Mouse (Mus musculus): ENCODE data around the gene Eml1.
"Not testable (repeated sequence)": the region's sequence is repeated elsewhere in the genome, so short reads cannot be mapped to it uniquely, and the experiment has no call there.

Eml1 gene

DNA sequence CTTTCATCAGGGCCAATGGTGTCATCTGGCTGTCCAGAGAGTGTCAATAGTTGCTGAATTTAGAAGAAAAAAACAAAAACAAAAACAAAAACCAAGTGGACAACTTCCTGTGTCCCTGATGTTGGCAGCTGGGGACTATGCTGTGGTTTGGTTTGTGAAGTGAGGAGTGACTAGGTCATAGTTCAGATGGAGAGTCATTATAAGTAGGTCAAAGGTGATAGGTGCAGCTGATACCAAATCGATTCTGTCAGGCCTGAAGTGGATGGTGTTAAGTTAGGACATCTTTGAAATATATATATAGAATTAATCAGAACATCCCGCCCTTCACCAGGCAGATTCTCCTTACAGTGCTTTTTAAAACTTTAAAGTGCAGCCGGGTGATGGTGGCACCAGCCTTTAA, 103.7 kb downstream of the Eml1 start:
- no peak for DNase-seq (ENCODE audit: low read depth)

DNA sequence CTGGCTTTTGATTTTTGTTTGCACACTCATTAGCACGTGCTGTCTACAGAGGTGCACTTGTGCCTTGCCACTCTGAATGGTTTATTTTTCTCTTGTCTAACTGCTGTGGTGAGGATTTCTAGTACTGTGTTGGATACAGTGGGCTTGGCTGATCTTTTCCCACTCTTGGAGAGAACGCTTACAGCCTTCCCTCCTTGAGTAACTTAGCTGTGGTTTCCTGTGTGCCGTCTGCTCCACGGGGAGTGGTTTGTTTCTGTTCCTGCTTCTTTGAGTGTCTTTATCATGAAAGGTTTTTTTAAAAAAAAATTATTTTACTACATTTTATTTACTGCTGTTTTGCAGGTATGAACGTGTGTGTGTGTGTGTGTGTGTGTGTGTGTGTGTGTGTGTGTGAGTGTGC, 108.0 kb downstream of the Eml1 start:
- no peak for DNase-seq (ENCODE audit: low read depth)

DNA sequence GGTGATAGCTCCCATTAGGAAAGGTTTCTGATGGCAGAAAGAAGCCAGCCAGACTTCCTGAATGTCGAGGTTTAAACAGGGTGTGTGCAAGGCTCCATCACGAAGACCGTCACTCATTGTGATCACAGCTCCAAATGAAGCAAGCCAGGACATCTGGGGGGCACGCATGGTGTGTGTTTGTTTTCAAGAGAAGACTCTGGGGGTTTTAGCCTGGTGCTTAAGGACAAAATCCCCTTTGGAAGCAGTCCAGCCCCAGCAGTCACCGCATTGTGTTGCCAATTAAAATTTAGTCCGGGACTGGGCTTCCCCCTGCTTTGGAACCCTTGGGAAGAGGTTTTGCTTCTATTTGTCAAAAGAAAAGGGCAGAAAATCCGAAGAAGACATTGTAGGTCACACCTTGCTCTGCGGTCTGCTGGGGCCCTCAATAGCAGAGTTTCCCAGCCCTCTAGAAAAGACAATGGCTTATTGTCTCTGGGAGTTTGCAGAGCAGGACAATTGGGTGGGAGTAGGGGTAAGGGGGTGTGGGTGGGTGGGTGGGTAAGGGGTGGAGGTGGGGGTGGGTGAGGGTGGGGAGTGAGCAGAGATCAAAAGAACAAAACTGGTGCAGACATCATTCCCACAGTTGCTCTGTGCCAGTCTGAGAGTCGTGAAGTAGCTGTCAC, 110.1 kb downstream of the Eml1 start:
- no peak for DNase-seq (ENCODE audit: low read depth)

DNA sequence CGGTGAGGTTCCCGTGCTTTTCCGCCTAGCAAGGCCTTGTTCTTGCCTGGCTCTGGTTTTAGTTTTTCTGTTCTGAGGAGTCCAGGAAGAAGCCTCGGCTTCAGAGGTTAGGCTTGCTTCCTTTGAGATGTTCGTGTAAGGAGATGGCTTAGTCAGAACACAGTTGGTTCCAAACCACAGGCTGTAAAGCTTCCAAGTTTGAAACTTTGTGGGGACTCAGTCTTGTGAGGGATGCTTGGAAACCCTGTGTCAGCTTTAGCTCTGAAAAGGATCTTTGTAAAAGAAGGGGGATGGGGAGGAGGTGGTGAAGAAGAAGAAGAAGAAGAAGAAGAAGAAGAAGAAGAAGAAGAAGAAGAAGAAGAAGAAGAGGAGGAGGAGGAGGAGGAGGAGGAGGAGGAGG, 118.3 kb downstream of the Eml1 start:
- DNase-seq (ENCODE audit: low read depth): peak; percentile 97

DNA sequence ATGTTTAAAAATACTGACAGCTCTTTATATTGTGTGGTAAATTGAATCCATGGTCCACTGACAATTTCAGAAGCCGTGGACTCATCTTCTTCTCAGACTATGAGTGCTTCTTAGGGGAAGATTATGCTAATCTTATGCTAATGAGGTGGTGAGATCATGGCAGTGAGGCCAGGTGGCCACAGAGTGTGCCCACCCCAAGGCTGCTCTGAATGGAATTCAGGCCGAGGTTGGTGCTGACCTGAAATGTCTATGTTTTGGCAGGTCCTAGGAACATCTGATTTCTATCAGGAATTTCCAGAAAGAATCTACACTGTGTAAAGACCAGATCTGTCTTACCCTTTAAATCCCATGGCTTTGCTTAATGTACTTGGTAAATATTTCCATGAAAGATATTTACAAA, 119.0 kb downstream of the Eml1 start:
- DNase-seq (ENCODE audit: low read depth): no peak

DNA sequence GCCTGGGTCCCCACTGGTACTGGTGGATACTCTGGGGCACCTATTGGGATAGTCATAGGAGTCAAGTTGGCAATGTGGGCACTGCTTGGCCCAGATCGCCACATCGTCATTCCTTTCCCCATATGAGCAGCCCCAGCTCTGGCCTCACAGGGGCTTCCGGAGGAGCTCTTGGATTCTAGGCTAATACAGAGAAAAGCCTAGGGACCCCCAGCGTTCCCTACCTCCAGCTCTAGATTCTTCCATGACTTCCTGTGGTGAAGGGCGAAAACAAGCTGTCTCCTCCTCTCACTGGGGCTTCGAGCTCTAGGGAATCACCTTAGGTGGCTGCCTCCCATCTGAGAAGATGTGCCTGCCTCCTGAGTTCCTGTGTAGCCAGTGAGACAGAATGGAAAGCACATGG, 119.6 kb downstream of the Eml1 start:
- DNase-seq (ENCODE audit: low read depth): no peak

DNA sequence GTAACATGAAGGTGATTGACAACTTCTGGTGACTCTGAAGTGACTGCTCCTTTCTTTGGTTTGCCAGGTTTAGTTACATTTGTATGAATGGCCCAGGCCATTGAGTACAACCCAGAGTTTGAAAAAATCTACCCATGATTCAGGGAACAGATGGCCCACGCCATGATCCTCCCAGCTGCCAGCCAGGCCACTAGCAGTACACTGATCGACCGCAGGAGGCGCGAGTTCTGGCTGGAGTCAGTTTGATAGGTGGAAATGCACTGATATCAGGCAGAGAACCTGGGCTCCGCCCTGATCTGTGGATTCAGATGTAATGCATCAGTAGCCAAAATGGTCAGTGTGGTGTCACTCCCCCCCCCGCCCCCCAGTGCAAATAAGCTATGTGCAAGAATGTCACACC, 120.2 kb downstream of the Eml1 start:
- DNase-seq (ENCODE audit: low read depth): no peak

DNA sequence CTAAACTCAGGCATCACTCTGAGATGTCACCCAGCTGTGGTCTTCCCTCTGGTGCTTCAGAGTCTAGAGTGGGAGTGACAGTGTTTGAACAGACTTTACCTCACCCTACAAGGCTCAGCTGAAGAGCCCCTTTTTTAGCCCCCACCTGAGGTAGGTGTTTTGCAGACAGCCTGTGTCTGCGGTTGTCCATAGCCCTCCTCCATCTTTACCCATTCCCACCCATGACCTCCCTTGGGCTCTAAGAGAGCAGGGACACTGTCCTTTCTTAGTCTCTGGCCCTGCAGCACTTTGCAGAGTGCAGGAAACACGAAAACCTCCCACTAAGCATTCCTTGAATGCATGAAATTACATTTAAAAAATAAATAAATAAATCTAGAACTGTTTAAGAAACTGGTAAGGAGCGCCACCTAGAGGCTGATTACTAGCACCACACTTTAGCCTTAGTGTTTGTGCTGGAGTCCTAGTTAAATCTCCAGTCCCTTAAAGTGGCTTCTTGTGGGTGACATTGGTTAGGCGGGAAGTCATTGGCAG, 123.3 kb downstream of the Eml1 start:
- DNase-seq (ENCODE audit: low read depth): no peak

DNA sequence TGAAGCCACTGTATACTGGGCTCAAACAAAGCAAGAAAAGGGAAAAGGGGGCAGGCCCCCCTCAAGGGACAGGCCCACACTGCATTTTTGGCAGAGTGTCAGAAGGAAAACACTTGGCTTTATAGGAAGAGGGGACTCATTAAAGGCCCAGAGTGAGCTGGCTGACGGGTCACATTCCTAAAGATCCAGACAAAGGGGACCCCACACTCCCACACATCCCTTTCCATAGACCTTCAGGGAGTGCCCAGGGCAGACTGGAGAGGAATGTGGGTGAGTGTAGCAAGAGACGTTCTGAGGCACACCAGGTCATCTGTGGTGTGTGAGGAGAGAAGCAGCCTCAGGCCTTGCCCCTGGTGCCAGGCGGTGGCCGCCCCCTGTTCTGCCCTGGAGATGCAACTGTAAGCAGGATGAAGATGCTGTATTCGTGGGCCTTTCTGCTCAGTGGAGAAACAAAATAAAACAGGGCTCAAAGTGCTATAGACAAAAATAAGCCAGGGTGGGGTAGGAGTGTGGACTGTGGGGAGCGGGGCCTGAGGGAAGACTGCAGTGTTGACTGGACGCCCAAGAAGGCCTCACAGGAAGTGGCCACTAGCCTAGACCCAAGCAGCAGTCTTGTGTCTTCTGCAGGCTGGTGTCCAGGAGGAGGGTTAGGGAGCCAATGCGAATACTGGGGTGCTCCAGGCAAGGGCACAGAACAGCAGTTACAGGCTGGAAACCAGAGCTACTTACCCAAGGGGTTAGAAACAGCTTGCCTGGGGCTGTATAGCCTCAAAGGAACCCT, 124.9 kb downstream of the Eml1 start:
- no peak for DNase-seq (ENCODE audit: low read depth)

DNA sequence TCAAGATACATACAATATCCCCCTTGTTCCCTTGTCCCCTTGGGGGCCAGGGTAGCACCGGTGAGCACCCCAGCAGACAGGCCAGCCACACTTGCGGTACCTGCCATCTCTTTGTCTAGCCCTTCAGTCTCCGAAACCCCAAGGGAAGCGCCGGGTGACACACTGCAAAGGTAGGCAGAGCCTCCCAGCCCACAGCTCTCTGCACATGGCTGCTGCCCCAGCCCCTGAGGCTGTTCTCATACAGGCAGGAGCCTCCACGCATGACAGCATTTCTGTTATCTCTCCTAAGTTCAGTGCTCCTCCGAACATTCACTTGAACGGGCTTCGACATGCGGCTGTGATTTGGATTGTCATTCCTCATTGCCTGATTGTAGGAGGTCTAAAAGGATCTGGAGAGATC, 132.3 kb downstream of the Eml1 start:
- DNase-seq (ENCODE audit: low read depth): no peak

DNA sequence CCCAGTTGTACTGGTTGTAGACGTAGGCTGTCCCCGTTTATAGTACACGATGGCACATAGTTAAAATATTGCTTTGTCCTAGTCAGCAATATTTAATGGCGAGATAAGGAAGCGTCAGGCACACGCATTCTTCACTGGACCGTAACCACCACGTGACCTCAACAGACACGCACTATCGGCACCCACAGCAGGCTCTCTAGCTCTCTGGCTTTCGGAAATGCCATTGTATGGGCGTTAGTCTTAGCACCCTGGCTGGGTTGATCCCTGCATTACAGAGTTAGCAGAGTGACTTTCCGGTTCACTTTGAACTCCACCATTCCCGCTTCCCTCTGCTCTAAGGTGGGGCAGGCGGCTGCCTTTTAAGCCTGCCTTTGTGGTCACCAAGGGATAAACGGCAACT, 132.8 kb downstream of the Eml1 start:
- DNase-seq (ENCODE audit: low read depth): no peak

DNA sequence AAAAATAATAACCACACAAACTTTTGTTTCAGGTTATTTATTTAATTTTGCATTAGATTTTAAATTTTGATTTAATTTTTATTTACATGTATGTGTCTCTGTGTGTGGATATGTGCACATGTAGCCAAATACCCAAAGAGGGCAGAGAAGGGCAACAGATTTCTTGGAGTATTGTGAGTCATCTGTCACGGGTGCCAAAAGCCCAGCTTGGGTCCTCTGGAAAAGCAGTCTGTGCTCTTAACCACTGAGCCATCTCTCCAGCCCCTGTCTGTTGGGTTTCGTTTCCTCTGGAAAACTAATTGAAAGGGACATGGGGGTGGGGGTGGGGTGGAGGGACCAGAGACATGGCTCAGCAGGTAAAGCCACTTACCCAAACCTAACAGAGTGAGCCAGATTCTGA, 135.1 kb downstream of the Eml1 start:
- DNase-seq (ENCODE audit: low read depth): no peak

DNA sequence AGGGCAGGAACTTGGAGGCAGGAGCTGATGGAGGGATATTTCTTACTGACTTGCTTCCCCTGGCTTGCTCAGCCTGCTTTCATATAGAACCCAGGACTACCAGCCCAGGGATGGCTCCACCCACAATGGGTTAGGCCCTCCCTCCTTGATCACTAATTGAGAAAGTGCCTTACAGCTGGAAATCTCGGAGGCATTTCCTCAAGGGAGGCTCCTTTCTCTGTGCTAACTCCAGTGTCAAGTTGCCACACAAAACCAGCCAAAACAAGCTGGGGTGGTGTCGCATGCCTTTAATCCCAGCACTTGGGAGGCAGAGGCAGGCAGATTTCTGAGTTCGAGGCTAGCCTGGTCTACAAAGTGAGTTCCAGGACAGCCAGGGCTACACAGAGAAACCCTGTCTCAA, 136.3 kb downstream of the Eml1 start:
- DNase-seq (ENCODE audit: low read depth): not testable (repeated sequence)

DNA sequence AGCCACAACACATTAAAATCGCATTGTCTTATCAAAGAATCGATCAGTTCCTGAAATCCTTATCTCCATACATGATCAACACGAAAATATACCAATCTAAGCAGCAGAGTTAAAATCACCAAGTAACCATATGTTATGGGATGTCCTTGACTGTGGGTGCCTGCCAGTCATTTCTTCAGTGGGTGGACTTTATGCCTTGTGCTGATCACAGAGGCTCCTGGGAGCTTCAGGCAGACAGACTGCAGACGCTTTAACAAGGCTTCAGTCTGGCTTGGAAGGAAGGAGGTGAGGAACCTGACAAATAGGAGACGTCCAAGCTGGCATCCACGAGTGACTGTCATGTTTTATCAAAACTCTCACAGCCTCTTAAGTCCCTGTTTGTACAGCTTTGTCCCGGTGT, 139.8 kb downstream of the Eml1 start:
- no peak for DNase-seq (ENCODE audit: low read depth)

DNA sequence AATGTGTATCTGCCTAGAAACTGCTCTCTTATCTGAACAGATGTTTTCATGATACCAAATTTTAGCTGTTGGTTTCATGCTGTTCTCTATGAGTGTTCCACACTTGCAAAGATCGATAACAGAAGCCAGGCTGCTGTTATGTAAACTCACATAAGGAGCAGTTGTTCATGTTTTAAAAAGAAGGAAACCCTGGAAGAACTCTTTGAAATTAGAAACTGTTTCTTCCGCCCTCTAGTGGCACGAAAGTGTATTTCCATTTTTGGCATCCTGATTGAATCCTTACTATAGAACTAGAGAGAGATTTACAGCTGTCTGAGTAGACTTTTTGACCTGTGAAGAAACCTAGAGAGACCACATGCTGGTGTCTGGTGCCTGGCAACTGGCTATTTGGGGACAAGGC, 140.3 kb downstream of the Eml1 start:
- DNase-seq (ENCODE audit: low read depth): no peak

DNA sequence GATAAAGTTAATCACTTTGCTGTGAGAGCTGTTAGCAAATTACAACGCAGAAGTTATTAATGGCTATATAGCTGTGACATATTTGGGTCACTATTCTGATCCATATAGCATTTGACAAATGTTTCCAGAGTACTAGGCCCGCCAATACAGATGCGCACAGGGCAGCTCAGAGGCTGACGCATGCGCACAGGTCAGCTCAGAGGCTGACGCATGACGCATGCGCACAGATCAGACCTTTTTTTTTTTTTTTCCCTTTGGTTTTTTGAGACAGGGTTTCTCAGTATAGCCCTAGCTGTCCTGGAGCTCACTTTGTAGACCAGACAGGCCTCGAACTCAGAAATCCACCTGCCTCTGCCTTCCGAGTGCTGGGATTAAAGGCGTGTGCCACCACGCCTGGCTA, 144.7 kb downstream of the Eml1 start:
- no peak for DNase-seq (ENCODE audit: low read depth)

DNA sequence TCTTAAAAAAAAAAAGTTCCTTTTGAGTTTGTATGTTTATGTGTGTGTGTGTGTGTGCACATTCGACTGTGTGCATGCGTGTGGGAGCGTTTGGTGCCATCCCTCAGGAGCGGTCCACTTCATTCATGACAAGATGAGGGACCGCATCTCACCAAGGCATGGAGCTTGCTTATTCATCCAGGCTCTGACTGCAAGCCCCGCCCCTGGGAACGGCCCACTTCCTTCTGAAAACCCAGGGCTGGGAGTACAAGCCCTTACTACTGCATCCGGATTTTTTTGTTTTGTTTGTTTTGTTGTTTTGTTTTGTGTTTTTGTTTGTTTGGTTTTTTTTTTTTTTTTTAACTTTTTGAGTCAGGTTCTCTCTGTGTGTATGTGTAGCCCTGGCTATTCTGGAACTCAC, 148.6 kb downstream of the Eml1 start:
- no peak for DNase-seq (ENCODE audit: low read depth)

DNA sequence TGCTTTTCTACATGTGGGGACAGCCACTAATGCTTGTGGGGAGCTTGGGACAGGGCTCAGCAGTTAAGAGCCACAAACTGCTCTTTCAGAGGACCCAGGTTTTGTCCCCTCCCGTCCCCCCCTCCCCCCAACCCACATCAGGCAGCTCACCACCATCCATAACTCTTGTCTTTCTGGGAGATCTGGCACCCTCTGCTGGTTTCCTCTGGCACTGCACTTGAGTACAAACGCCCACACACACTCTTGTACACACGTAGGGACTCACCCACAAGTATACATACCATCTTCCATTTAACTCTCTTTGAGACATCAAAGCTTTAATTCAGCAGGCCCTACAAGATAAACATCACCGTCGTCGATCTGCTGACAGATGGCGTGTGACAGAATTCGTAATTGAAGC, 158.5 kb downstream of the Eml1 start:
- DNase-seq (ENCODE audit: low read depth): peak; percentile 61

DNA sequence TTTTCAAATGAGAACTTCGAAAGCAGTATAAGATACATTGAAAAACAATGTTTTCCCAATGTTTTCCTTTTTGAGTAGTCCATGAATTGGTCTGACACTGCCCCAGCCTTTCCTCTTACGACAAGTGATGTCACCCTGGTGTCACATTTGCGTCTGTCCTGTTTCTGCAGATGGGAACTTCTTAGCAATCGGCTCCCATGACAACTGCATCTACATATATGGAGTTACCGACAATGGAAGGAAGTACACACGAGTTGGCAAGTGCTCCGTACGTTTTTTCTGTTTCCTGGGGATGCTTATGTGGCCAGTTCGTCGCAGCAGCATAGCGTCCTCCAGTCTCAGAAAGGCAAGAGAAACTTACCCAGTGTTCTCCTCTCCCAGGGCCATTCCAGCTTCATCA, 163.7 kb downstream of the Eml1 start:
- no peak for DNase-seq (ENCODE audit: low read depth)

DNA sequence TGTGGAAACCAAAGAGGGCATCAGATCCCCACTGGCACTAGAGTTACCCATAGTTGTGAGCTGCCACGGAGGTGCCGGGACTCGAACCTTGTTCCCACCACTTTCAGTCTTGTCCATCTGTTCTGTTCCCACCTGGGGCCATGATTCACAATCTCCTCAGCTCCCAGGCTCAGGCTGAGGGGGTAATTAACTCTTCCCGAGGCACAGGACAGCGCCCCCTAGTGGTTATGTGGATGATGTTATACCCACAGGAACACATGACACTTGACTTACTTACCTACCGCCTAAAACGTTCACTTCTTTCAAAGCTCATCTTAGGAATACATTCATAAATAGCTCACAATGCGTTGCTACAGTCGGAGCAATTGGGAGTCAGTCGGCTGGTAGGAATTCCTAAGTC, 165.7 kb downstream of the Eml1 start:
- no peak for DNase-seq (ENCODE audit: low read depth)

DNA sequence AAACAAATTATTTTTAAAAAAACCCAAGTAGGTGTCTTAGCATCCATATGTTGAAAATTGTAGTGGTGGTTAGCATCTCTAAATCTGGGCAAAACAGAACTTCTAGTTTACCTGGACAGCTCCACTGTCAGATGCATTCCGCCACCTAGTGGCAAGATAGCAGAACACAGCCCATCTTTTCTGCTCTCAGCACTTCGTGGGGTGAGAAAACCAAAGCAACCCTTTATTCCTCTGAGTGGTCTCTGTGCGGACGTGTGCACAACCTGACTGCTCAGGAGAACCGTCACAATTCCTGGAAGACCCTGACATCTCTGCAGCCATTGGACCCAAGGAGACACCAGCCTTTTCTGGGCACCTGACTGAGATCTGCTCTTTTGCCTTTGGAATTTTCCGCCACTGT, 170.3 kb downstream of the Eml1 start:
- DNase-seq (ENCODE audit: low read depth): no peak

DNA sequence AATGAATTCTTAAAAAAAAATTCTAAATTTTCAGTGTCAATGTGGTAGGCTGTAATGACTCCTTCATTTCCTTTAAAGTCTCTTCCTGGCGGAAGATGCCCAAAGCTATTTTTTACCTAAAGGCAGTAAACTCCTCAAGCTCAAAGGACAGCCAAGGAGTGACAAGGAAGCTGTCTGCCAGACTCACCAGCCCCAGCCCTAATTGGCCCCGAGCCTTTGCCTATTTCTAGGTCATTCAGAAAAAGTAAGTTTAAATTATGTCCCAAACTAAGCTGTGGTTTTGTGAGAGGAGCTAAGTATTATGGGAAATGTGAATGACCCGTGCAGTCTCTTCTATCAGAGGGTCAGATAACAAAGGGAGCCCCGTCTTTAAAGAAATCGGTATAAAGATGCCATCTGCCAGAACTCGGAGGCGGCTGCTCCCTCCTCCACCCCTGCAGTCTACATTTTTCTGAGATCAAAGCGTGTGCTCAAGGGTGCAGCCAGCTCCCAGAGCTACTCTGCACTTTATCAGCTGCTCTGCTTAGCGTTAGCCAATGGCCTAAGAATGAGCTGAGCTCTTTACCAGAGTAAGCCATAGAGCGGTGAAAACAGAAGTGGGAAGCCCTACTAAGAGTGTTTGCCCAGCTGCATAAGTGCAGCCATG, 175.9 kb downstream of the Eml1 start:
- DNase-seq (ENCODE audit: low read depth): no peak

DNA sequence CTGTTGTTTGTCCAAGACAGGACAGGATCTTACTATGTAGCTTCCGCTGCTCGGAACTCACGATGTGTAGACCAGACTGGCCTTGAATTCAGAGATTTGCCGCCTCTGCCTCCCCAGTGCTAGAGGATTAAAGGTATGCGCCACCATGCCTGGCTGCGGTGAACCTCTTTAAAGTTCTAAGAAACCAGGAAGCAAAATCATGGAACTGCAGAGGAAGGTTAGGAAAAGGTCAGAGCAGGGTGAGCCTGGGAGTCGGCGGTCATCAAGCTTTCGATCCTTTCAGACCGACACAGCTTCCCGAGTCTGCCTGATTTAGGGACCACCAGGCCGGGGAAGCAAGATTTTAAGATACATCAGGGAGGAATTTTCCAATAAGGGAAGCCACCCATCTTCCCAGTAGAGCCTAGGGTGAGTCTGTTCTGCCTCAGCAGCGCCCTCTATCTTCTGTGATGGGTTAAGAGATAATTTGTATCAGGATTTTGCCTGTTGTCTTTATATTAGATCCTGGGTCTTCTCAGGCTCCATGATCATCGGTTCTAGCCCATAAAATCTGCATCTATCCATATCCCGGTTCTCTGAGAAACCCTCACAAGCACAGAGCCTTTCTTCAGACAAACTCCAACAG, 176.6 kb downstream of the Eml1 start:
- no peak for DNase-seq (ENCODE audit: low read depth)

Measured in fibroblast of lung, adult 2 months (primary cell).